Mouse (Mus musculus) thymus, adult 2 months (tissue): ENCODE results near the gene Pola1. TPM values are rescaled to one million over a fixed set of nuclear protein-coding genes. Genes with fewer than 3 reads are reported as not detected.

Source experiments
- DNase-seq: peaks from one replicate; pipeline ENCODE4 v3.0.0; 2021
- H3K27ac ChIP-seq: fragments of 200-500 bp; 2 replicates; pipeline ENCODE4 v1.5.1; 2012; ENCODE audit warnings: low read length, control low read depth; ENCODE audit not compliant: control insufficient read depth, insufficient read depth
- H3K27me3 ChIP-seq: fragments of 200-500 bp; 2 replicates; pipeline ENCODE4 v1.6.1; 2012; ENCODE audit warnings: mild to moderate bottlenecking, low read length, moderate library complexity, mixed read lengths; ENCODE audit not compliant: control insufficient read depth, insufficient read depth
- H3K36me3 ChIP-seq: fragments of 200-500 bp; 2 replicates; pipeline ENCODE4 v1.6.1; 2012; ENCODE audit warnings: mild to moderate bottlenecking, low read length, moderate library complexity; ENCODE audit not compliant: control insufficient read depth, insufficient read depth
- H3K4me1 ChIP-seq: fragments of 200-500 bp; replicated peaks from 2 replicates; pipeline ENCODE4 v1.6.1; 2012; ENCODE audit warnings: low read length; ENCODE audit not compliant: control insufficient read depth, insufficient read depth
- H3K4me3 ChIP-seq: fragments of 200-500 bp; 2 replicates; pipeline ENCODE4 v1.5.1; 2012; ENCODE audit warnings: mild to moderate bottlenecking, low read length, control low read depth, moderate library complexity; ENCODE audit not compliant: control insufficient read depth, insufficient read depth
- CTCF ChIP-seq: fragments of 200-500 bp; IDR thresholded peaks from 2 replicates; pipeline ENCODE4 v1.5.1; 2012; ENCODE audit warnings: mild to moderate bottlenecking, control low read depth, low read length, moderate library complexity, borderline replicate concordance; ENCODE audit not compliant: control insufficient read depth, poor library complexity, insufficient read depth; ENCODE audit errors: extremely low read depth
- POLR2A ChIP-seq: fragments of 200-500 bp; IDR thresholded peaks from 2 replicates; pipeline ENCODE4 v1.6.1; 2012; ENCODE audit warnings: mild to moderate bottlenecking, low read length, control low read depth, moderate library complexity; ENCODE audit not compliant: control insufficient read depth, poor library complexity, insufficient read depth; ENCODE audit errors: extremely low read depth
- WGBS: fragments of 180-500 bp; shearing (Covaris S2); methylation state at CpG from one replicate; pipeline ENCODE4 v1.1.7; 2018; 5-methylcytosine and 5-hydroxymethylcytosine counted together
- polyA plus RNA-seq: library from polyadenylated mRNA; depleted of rRNA; stranded (reverse); fragments of >200 nt; gene quantifications from 2 replicates; pipeline ENCODE4 v1.2.3, GENCODE M21; 2012

Pola1 gene
- polyA plus RNA-seq, 1 experiment = 2.2 TPM

DNA sequence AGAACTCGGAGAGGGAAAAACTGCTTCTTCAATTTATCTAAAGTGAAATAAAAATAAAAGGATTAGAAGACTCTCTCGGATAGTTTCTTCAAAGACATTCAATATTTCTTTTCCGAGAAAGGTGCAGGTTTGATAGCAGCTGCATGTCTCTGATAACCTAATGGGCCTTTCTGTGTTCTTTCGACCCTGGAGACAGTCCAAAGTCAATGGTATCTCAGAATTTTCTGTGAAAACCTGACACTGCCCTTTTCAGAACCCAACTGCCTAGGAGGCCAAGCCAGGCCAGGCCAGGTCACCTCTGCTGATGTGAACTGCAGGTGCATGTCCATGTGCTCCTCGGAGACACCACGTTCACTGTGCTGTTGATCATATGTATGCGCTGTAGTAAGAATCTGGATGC is 326.2 kb downstream of the Pola1 start:
- no peak overlapping the region for H3K4me3 ChIP-seq
- no peak for TF ChIP-seq POLR2A
- TF ChIP-seq CTCF = no peak
- WGBS = 98% methylated on average over 7 of the region's 7 CpGs

GRCm38 (mm10) chrX:93301798-93302197 is 330.2 kb downstream of the Pola1 start:
- 39% methylated on average over 7 of the region's 7 CpGs for WGBS
- DNase-seq = no peak

More for the DNA sequence above, 326.2 kb downstream of the Pola1 start:
- H3K36me3 ChIP-seq = no peaks in the 10 kb centered on the region
- DNase-seq = no peak
- H3K27me3 ChIP-seq = no peaks in the 10 kb centered on the region
- H3K4me1 ChIP-seq = no peaks in the 10 kb centered on the region
- H3K27ac ChIP-seq = no peak overlapping the region

GRCm38 (mm10) chrX:93300183-93300815 is 331.7 kb downstream of the Pola1 start:
- Histone ChIP-seq H3K27ac (no peak overlapping the region), H3K4me3 (no peak overlapping the region), H3K4me1 (peaks cover 3% of the 10 kb centered on the region; the same call in 1 of the 2 replicates), H3K36me3 (no peaks in the 10 kb centered on the region), H3K27me3 (peaks cover 9% of the 10 kb centered on the region; the same call in 1 of the 2 replicates)
- TF ChIP-seq CTCF (no peak), POLR2A (no peak)
- 62% methylated on average over 10 of the region's 10 CpGs for WGBS
- DNase-seq = no peak

More at GRCm38 (mm10) chrX:93301798-93302197, 330.2 kb downstream of the Pola1 start:
- Histone ChIP-seq H3K36me3 (no peaks in the 10 kb centered on the region), H3K27ac (no peak overlapping the region), H3K27me3 (peaks cover 6% of the 10 kb centered on the region; the same call in 1 of the 2 replicates), H3K4me3 (no peak overlapping the region), H3K4me1 (peaks cover 3% of the 10 kb centered on the region; the same call in 1 of the 2 replicates)
- TF ChIP-seq POLR2A (no peak), CTCF (no peak)

- no peak overlapping the region for H3K27ac ChIP-seq
- TF ChIP-seq POLR2A (no peak), CTCF (no peak)
- peaks cover 9% of the 10 kb centered on the region; the same call in 1 of the 2 replicates for H3K27me3 ChIP-seq
- no peak for DNase-seq
- H3K36me3 ChIP-seq = no peaks in the 10 kb centered on the region
- H3K4me3 ChIP-seq = no peak overlapping the region
- peaks cover 3% of the 10 kb centered on the region; the same call in 1 of the 2 replicates for H3K4me1 ChIP-seq
- 53% methylated on average over 6 of the region's 6 CpGs for WGBS
Observed at GRCm38 (mm10) chrX:93299771-93300170, 332.2 kb downstream of the Pola1 start.

GRCm38 (mm10) chrX:93299046-93299626 is 332.8 kb downstream of the Pola1 start:
- Histone ChIP-seq H3K27ac (no peak overlapping the region), H3K4me1 (peaks cover 3% of the 10 kb centered on the region; the same call in 1 of the 2 replicates), H3K36me3 (no peaks in the 10 kb centered on the region), H3K4me3 (peak overlapping the region; percentile 8; the same call in 1 of the 2 replicates), H3K27me3 (peaks cover 9% of the 10 kb centered on the region; the same call in 1 of the 2 replicates)
- DNase-seq = no peak
- TF ChIP-seq CTCF (no peak), POLR2A (no peak)
- WGBS = 5% methylated on average over 41 of the region's 43 CpGs

GRCm38 (mm10) chrX:93297001-93297441 is 334.9 kb downstream of the Pola1 start:
- H3K4me3 ChIP-seq = no peak overlapping the region
- peaks cover 14% of the 10 kb centered on the region for H3K27me3 ChIP-seq
- peaks cover 3% of the 10 kb centered on the region; the same call in 1 of the 2 replicates for H3K4me1 ChIP-seq
- no peak overlapping the region for H3K27ac ChIP-seq
- WGBS = 4% methylated on average over 32 of the region's 40 CpGs
- no peak for DNase-seq
- no peak for TF ChIP-seq CTCF
- TF ChIP-seq POLR2A = no peak
- H3K36me3 ChIP-seq = no peaks in the 10 kb centered on the region

DNA sequence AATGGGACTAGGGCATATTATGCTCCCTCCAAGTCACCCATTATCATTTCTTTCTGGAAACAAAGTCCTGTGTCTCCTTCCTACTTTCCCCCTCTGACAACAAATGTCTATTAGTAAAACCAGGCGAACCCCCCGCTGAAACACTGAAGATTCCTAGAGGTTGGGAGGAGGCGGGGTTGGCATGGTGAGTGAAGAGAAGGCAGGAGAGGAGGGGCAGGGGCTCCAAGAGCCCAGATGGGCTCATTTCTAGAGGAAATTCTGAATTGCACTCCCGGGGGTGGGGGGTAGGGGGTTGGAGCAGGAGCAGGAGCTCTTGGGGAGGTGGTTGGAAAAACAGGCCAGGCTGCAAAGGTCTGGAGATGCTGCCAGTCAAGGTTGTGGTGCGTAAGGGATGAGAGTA is 336.1 kb downstream of the Pola1 start:
- DNase-seq = no peak
- 33% methylated on average over 5 of the region's 5 CpGs for WGBS
- TF ChIP-seq CTCF (no peak), POLR2A (no peak)
- peaks cover 14% of the 10 kb centered on the region for H3K27me3 ChIP-seq
- H3K4me3 ChIP-seq = no peak overlapping the region
- no peaks in the 10 kb centered on the region for H3K36me3 ChIP-seq
- H3K27ac ChIP-seq = no peak overlapping the region
- H3K4me1 ChIP-seq = peaks cover 3% of the 10 kb centered on the region; the same call in 1 of the 2 replicates
